Mouse (Mus musculus) liver, postnatal 0 days (tissue): ENCODE results near the gene Pdrg1.

Experiments used
- CTCF ChIP-seq: sonication (generic); IDR thresholded peaks from 2 replicates; pipeline ENCODE4 v1.5.1; 2016; ENCODE audit warnings: antibody characterized with exemption, low read depth
- EP300 ChIP-seq: IDR thresholded peaks from 2 replicates; pipeline ENCODE4 v1.6.1; 2016; ENCODE audit warnings: antibody characterized with exemption, low read depth, mild to moderate bottlenecking

DNA sequence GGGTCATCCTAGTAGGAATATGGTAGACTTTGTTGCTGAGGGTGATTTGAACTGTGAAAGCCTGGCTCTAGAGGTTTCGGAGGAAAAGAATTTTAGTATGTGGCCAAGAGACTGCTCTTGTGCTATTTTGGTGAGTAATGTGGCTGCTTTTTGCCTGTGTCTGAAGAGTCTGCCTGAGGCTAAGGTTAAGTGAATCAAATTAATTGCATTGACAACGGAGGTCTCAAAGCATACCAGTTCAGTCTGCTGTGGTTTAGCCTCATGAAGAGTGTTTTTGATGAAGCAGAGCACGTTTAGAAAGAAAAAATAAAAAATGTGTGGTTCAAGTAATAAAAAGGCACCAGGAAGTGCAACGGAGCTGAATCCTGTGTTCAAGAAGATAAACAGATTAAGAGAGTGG is 49.7 kb downstream of the Pdrg1 start:
- TF ChIP-seq CTCF (no peak), EP300 (no peak)
